Mouse (Mus musculus): ENCODE results near the gene Kdm4a.

DNA sequence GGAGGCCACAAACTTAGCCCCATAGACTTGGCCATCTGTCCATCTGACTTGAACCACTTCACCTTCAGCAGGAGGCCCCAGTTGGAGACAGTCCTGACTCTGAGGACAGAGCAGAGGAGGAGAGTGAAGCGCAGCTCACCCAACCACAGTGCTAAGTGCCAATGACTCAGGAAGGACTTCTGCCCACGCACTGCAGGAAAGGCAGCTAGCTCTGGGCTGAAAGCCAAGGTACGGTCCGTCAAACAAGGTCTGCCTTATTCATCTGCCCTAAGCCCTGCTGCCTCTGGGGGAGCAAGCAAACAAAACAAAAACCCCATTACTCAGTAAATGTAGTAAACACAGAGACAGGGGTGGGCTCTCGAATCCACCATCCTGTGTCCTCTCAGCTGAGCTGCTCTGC is 41.0 kb downstream of the Kdm4a start:
- TF ChIP-seq POLR2A (IDR thresholded peaks at IDR 0.05; ENCODE audit: insufficient read length, low read depth) (peak; percentile 46), E2F4 (IDR thresholded peaks at IDR 0.05; ENCODE audit: insufficient read depth) (no peak), REST (IDR thresholded peaks at IDR 0.05; ENCODE audit: insufficient read depth, insufficient read length) (no peak), MYOD1 (IDR thresholded peaks at IDR 0.05; ENCODE audit: control insufficient read depth in 1 of 3, insufficient read length in 2 of 3, low read depth in 2 of 3) (peak in 1 of 3 experiments; percentile 55), USF1 (IDR thresholded peaks at IDR 0.05; ENCODE audit: low read depth) (no peak), CEBPB (IDR thresholded peaks at IDR 0.05; ENCODE audit: insufficient read depth, poor library complexity, severe bottlenecking) (no peak), MYOG (IDR thresholded peaks at IDR 0.05; ENCODE audit: control insufficient read depth in 1 of 3, insufficient read depth in 1 of 3, insufficient read length in 2 of 3, low read depth in 2 of 3) (peak in 1 of 3 experiments; percentile 33)

All from myocyte (in vitro differentiated cells).